In the genomic region with DNA sequence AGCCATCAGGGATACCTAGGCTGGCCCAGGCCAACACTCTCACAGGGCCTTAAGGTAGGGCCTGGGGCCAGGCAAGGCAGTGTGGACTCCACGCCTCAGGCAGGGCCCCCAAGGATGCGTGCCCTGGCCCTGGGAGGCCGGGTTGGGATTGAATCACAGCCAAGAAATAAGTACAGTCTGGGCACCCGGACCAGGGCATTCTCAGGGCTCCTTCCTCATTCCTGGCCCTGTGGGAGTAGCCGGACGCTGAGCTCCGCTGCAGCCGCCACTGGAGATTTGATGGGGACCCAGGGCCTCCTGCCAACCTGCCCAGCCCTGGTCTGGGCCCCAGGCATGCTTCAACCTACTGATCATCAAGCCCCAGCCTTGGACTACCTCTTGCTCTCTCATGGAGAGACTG, we compare ENCODE assay signal across 17 mouse cellular contexts. TPM values are rescaled to one million over a fixed set of nuclear protein-coding genes. Genes with fewer than 3 reads are reported as not detected.
DNase-seq lines count a peak whose midpoint lies in the region; ATAC-seq and TF ChIP-seq lines count a peak whose summit lies in the region.
"Had no signal": no experiment of that assay in that cellular context is flagged by ENCODE, and none has a peak within 500 bp of the region (broad histone marks: within the 10 kb centered on the region; RNA-seq: fewer than 3 reads in every experiment).

No protein-coding gene starts in this region.

- in situ Hi-C loops in Patski (cut with MboI; ENCODE audit: low pct_unique_long_range_greater_than_20kb): no loop called here

- no peaks in the 10 kb centered on the region for H3K36me3 ChIP-seq in heart, embryonic 15.5 days
- no peaks in the 10 kb centered on the region for H3K36me3 ChIP-seq in kidney, postnatal 0 days (ENCODE audit: insufficient read depth, low read length)
- peaks cover 22% of the 10 kb centered on the region; the same call in 1 of the 2 replicates for H3K36me3 ChIP-seq in forebrain, embryonic 14.5 days (ENCODE audit: control insufficient read depth, insufficient read depth, low read length)
- H3K36me3 ChIP-seq: neural tube, embryonic 15.5 days had no signal

- 39% methylated on average over 8 of the region's 8 CpGs for WGBS in heart, embryonic 15.5 days
- WGBS in kidney, postnatal 0 days: 25% methylated on average over 8 of the region's 8 CpGs
- 69% methylated on average over 8 of the region's 8 CpGs for WGBS in forebrain, embryonic 14.5 days

- peaks cover 35% of the 10 kb centered on the region; the same call in 1 of the 2 replicates for H3K27me3 ChIP-seq in heart, embryonic 15.5 days
- no peaks in the 10 kb centered on the region for H3K27me3 ChIP-seq in Patski
- no peaks in the 10 kb centered on the region for H3K27me3 ChIP-seq in kidney, postnatal 0 days (ENCODE audit: insufficient read depth, low read length)
- H3K27me3 ChIP-seq in forebrain, embryonic 14.5 days (replicated peaks; ENCODE audit: control insufficient read depth, insufficient read depth, low read length): no peaks in the 10 kb centered on the region
- H3K27me3 ChIP-seq: neural tube, embryonic 15.5 days had no signal

- ATAC-seq in heart, embryonic 15.5 days (replicated peaks; ENCODE audit: insufficient number of reproducible peaks, insufficient read depth, low FRiP score, low read depth): peak; percentile 47
- ATAC-seq in Patski: peak; percentile 58
- ATAC-seq in kidney, postnatal 0 days (replicated peaks; ENCODE audit: low FRiP score, low read depth): peak; percentile 50
- no peak for ATAC-seq in erythroid progenitor cell, adult 5-6 weeks (replicated peaks; ENCODE audit: low FRiP score, poor library complexity, severe bottlenecking)
- no peak for ATAC-seq in forebrain, embryonic 14.5 days

- H3K27ac ChIP-seq in heart, embryonic 15.5 days: no peak overlapping the region
- H3K27ac ChIP-seq in kidney, postnatal 0 days: peak overlapping the region; percentile 63
- no peak overlapping the region for H3K27ac ChIP-seq in forebrain, embryonic 14.5 days (ENCODE audit: low read depth, low read length)
- H3K27ac ChIP-seq: heart, adult 2 months; neural tube, embryonic 15.5 days had no signal

- H3K4me1 ChIP-seq in heart, embryonic 15.5 days (replicated peaks): peaks cover 18% of the 10 kb centered on the region
- H3K4me1 ChIP-seq in kidney, postnatal 0 days (replicated peaks; ENCODE audit: insufficient read depth, low read length): peaks cover 9% of the 10 kb centered on the region; the same call in 1 of the 2 replicates
- H3K4me1 ChIP-seq in forebrain, embryonic 14.5 days (ENCODE audit: control insufficient read depth, insufficient read depth, low read length): no peaks in the 10 kb centered on the region

- POLR2A ChIA-PET in Patski (lab: Charles Lee): interaction anchor here (1.0 to 1.2 kb wide), 4 partner anchors 19 to 52 kb away, joined by 3 read pairs; no protein-coding TSS in a partner anchor

- no peak overlapping the region for H3K4me2 ChIP-seq in heart, embryonic 15.5 days
- no peak overlapping the region for H3K4me2 ChIP-seq in kidney, postnatal 0 days (ENCODE audit: low read length)
- H3K4me2 ChIP-seq in forebrain, embryonic 14.5 days (ENCODE audit: low read length): no peak overlapping the region
- H3K4me2 ChIP-seq: liver, embryonic 11.5 days; neural tube, embryonic 15.5 days had no signal

- CTCF ChIA-PET in Patski (lab: Charles Lee): interaction anchor here (1.2 kb wide), 1 partner anchor 10 kb away, joined by 6 read pairs; no protein-coding TSS in a partner anchor

- no peak for TF ChIP-seq CTCF in Patski (IDR thresholded peaks at IDR 0.05)
- no peak for TF ChIP-seq CTCF in kidney, postnatal 0 days (IDR thresholded peaks at IDR 0.05; ENCODE audit: low read depth)

- intact Hi-C loops in heart, postnatal 10 days (cut with DNase I): no loop called here

- H3K9ac ChIP-seq in heart, embryonic 15.5 days: no peak overlapping the region
- no peak overlapping the region for H3K9ac ChIP-seq in kidney, postnatal 0 days (ENCODE audit: low read depth, low read length)
- no peak overlapping the region for H3K9ac ChIP-seq in forebrain, embryonic 14.5 days (ENCODE audit: low read length)
- H3K9ac ChIP-seq: neural tube, embryonic 15.5 days had no signal

- no peak overlapping the region for H3K4me3 ChIP-seq in heart, embryonic 15.5 days
- no peak overlapping the region for H3K4me3 ChIP-seq in kidney, postnatal 0 days (replicated peaks; ENCODE audit: low read depth, low read length)
- H3K4me3 ChIP-seq in forebrain, embryonic 14.5 days (ENCODE audit: low read depth, low read length): no peak overlapping the region
- H3K4me3 ChIP-seq: heart, adult 2 months; neural tube, embryonic 15.5 days had no signal

- no peak for DNase-seq in heart, postnatal 10 days
- peak; percentile 87 for DNase-seq in Patski (ENCODE audit: low read depth, low spot score)
- peak; percentile 62 for DNase-seq in kidney, postnatal 0 days (ENCODE audit: low spot score)
- peak; percentile 45 for DNase-seq in lung, postnatal 14 days
- no peak for DNase-seq in gastrocnemius, postnatal 25 days
- no peak for DNase-seq in forebrain, embryonic 14.5 days (ENCODE audit: low spot score)
- DNase-seq: heart, adult 2 months; midbrain, embryonic 14.5 days; thymus, postnatal 25 days had no signal

- no peaks in the 10 kb centered on the region for H3K9me3 ChIP-seq in heart, embryonic 15.5 days (replicated peaks)
- H3K9me3 ChIP-seq in kidney, postnatal 0 days (replicated peaks; ENCODE audit: low read length): no peaks in the 10 kb centered on the region
- H3K9me3 ChIP-seq in forebrain, embryonic 14.5 days (replicated peaks; ENCODE audit: control insufficient read depth, low read length): no peaks in the 10 kb centered on the region
- H3K9me3 ChIP-seq: neural tube, embryonic 15.5 days had no signal

RNA-seq across cellular contexts. Expression of a gene that starts 31.2 kb away (rescaled TPM):
- polyA plus RNA-seq in heart, embryonic 15.5 days (2015; fragmentation: Nextera tagmentation; extraction: Ambion mirVana): not detected in 2 replicates
- not detected for total RNA-seq in heart, postnatal 10 days (2021)
- polyA plus RNA-seq in Patski (2021): not detected
- polyA plus RNA-seq in kidney, postnatal 0 days (2015; fragmentation: Nextera tagmentation; extraction: Ambion mirVana): not detected in 2 replicates
- total RNA-seq in gastrocnemius, postnatal 25 days (2021): not detected
- total RNA-seq in erythroid progenitor cell, adult 5-6 weeks (2015; ENCODE audit: low replicate concordance): not detected in 2 replicates
- total RNA-seq in erythroid progenitor cell, adult 5-6 weeks (2017; ENCODE audit: low replicate concordance): not detected in 2 replicates
- polyA plus RNA-seq in forebrain, embryonic 14.5 days (2014; fragmentation: Nextera tagmentation; extraction: Ambion mirVana): not detected in 2 replicates
- total RNA-seq: common myeloid progenitor, adult 5-6 weeks; heart, adult 2 months; left cerebral cortex, adult 18-20 months had no signal
- polyA plus RNA-seq: brain, embryonic 14.5 days; heart, adult 2 months; liver, embryonic 11.5 days; midbrain, embryonic 14.5 days; neural tube, embryonic 15.5 days; small intestine, adult 2 months had no signal

RNA-seq across cellular contexts. Expression of a gene that starts 48.1 kb away (rescaled TPM):
- 1.3 and 5.2 TPM in 2 replicates for polyA plus RNA-seq in heart, embryonic 15.5 days (2015; fragmentation: Nextera tagmentation; extraction: Ambion mirVana)
- under 1 TPM; 0.22 to 0.25 TPM for total RNA-seq in heart, postnatal 10 days (2021)
- 133 TPM for polyA plus RNA-seq in Patski (2021)
- 24.9 and 26.3 TPM in 2 replicates for polyA plus RNA-seq in kidney, postnatal 0 days (2015; fragmentation: Nextera tagmentation; extraction: Ambion mirVana)
- not detected for total RNA-seq in gastrocnemius, postnatal 25 days (2021)
- not detected in 2 replicates for total RNA-seq in erythroid progenitor cell, adult 5-6 weeks (2015; ENCODE audit: low replicate concordance)
- not detected in 2 replicates for total RNA-seq in erythroid progenitor cell, adult 5-6 weeks (2017; ENCODE audit: low replicate concordance)
- polyA plus RNA-seq in forebrain, embryonic 14.5 days (2014; fragmentation: Nextera tagmentation; extraction: Ambion mirVana): 73.4 and 84.7 TPM in 2 replicates
- total RNA-seq: common myeloid progenitor, adult 5-6 weeks had no signal
- polyA plus RNA-seq: small intestine, adult 2 months had no signal

Comparison
In these comparisons a context has a peak if more than half of its experiments do, and no peak if none do; other contexts are left out.
1. ATAC-seq: peak in heart, embryonic 15.5 days (single experiment), Patski (single experiment) and kidney, postnatal 0 days (single experiment); none in erythroid progenitor cell, adult 5-6 weeks (single experiment) and forebrain, embryonic 14.5 days (single experiment).
2. DNase-seq: peak in Patski (single experiment), kidney, postnatal 0 days (single experiment) and lung, postnatal 14 days (single experiment); none in heart, postnatal 10 days (0 of 2), gastrocnemius, postnatal 25 days (single experiment) and forebrain, embryonic 14.5 days (single experiment).